Mouse (Mus musculus) limb, embryonic 11.5 days (tissue): ENCODE measurements around the gene Gpx1. TPM values are rescaled to one million over a fixed set of nuclear protein-coding genes. Genes with fewer than 3 reads are reported as not detected.

Experiments used
- polyA plus RNA-seq: library from polyadenylated mRNA; unstranded; fragments of >200 nt; fragmentation: Nextera tagmentation; extraction: Ambion mirVana; gene quantifications from 2 replicates; pipeline ENCODE4 v1.2.1, GENCODE M21; 2014

Gene Gpx1
- polyA plus RNA-seq, 1 experiment from 2014 or later = 887 TPM

Other genes starting within 250 kb of the Gpx1 start
- 56.3 and 63.4 TPM in 2 replicates for gene Apeh, start 244.3 kb upstream of the Gpx1 start, polyA plus RNA-seq
- 1.3 and 1.5 TPM in 2 replicates for gene Bsn, start 148.5 kb upstream of the Gpx1 start, polyA plus RNA-seq
- gene Dag1, start 74.9 kb upstream of the Gpx1 start, polyA plus RNA-seq = 46.8 and 52.2 TPM in 2 replicates
- 36.7 and 49.1 TPM in 2 replicates for gene Nicn1, start 48.5 kb upstream of the Gpx1 start, polyA plus RNA-seq
- 15.9 and 20.5 TPM in 2 replicates for gene Amt, start 42.0 kb upstream of the Gpx1 start, polyA plus RNA-seq
- gene Rhoa, start 32.8 kb upstream of the Gpx1 start, polyA plus RNA-seq = 249 and 319 TPM in 2 replicates
- 14.8 and 15.8 TPM in 2 replicates for gene Tcta, start 32.7 kb upstream of the Gpx1 start, polyA plus RNA-seq
- gene Usp4, start 8.9 kb downstream of the Gpx1 start, polyA plus RNA-seq = 130 and 133 TPM in 2 replicates
- 0.57 and 0.87 TPM in 2 replicates for gene 1700102P08Rik, start 53.9 kb downstream of the Gpx1 start, polyA plus RNA-seq
- gene Ccdc36, start 89.6 kb downstream of the Gpx1 start, polyA plus RNA-seq = 1.3 and 1.5 TPM in 2 replicates
- not detected in 2 replicates for gene BC048562, start 97.6 kb downstream of the Gpx1 start, polyA plus RNA-seq
- 46.0 and 55.5 TPM in 2 replicates for gene Ccdc71, start 121.6 kb downstream of the Gpx1 start, polyA plus RNA-seq
- 13.6 and 17.2 TPM in 2 replicates for gene Klhdc8b, start 122.7 kb downstream of the Gpx1 start, polyA plus RNA-seq
- gene Lamb2, start 140.8 kb downstream of the Gpx1 start, polyA plus RNA-seq = 18.0 and 18.9 TPM in 2 replicates
- 73.6 and 81.7 TPM in 2 replicates for gene Usp19, start 151.7 kb downstream of the Gpx1 start, polyA plus RNA-seq
- 126 and 138 TPM in 2 replicates for gene Qars, start 168.8 kb downstream of the Gpx1 start, polyA plus RNA-seq
- gene Qrich1, start 177.9 kb downstream of the Gpx1 start, polyA plus RNA-seq = 164 and 167 TPM in 2 replicates
- 237 and 247 TPM in 2 replicates for gene Impdh2, start 221.4 kb downstream of the Gpx1 start, polyA plus RNA-seq
- gene Ndufaf3, start 228.5 kb downstream of the Gpx1 start, polyA plus RNA-seq = 44.3 and 47.5 TPM in 2 replicates
- 183 and 195 TPM in 2 replicates for gene Dalrd3, start 231.0 kb downstream of the Gpx1 start, polyA plus RNA-seq
- gene Wdr6, start 239.8 kb downstream of the Gpx1 start, polyA plus RNA-seq = 152 and 167 TPM in 2 replicates